Mouse (Mus musculus): ENCODE data around the gene Clptm1. TPM values are rescaled to one million over a fixed set of nuclear protein-coding genes. Genes with fewer than 3 reads are reported as not detected.

The Clptm1 gene
- 158 and 159 TPM in 2 replicates for polyA plus RNA-seq (2012; rRNA removed)

- DNase-seq = peak; percentile 97 to 99
- Histone ChIP-seq H3K27ac (ENCODE audit: insufficient read depth, low read length) (peak within 1 kb of the TSS; percentile 40; the same call in 1 of the 2 replicates), H3K4me1 (ENCODE audit: control insufficient read depth, insufficient read depth, low read length) (peaks cover 12% of the 10 kb centered on the region; the same call in 1 of the 2 replicates), H3K4me3 (replicated peaks; ENCODE audit: insufficient read depth, low read depth, low read length) (peak within 1 kb of the TSS; percentile 86), H3K27me3 (ENCODE audit: control insufficient read depth, insufficient read depth, low read length) (no peaks in the 10 kb centered on the region)
- 0 out of 2 replicates have a peak, but pooled peaks have one; percentile 10 for TF ChIP-seq CTCF (IDR thresholded peaks at IDR 0.05; ENCODE audit: borderline replicate concordance, insufficient read depth, low read depth, low read length)
- TF ChIP-seq POLR2A (IDR thresholded peaks at IDR 0.05; ENCODE audit: borderline replicate concordance, insufficient read depth, low read length) = peak; percentile 49
- WGBS = under 1% methylated on average over 63 of the region's 63 CpGs
Observed at GRCm38 (mm10) chr7:19664955-19665841, at the start of gene Clptm1. Clptm1 (minus strand) TSS chr7:19665033.

- Histone ChIP-seq H3K4me1 (ENCODE audit: control insufficient read depth, insufficient read depth, low read length) (peaks cover 8% of the 10 kb centered on the region), H3K27ac (ENCODE audit: insufficient read depth, low read length) (no peak overlapping the region), H3K4me3 (replicated peaks; ENCODE audit: insufficient read depth, low read depth, low read length) (no peak overlapping the region), H3K27me3 (ENCODE audit: control insufficient read depth, insufficient read depth, low read length) (no peaks in the 10 kb centered on the region)
- 86% methylated on average over 9 of the region's 9 CpGs for WGBS
- TF ChIP-seq CTCF (IDR thresholded peaks at IDR 0.05; ENCODE audit: borderline replicate concordance, insufficient read depth, low read depth, low read length) (no peak), POLR2A (IDR thresholded peaks at IDR 0.05; ENCODE audit: borderline replicate concordance, insufficient read depth, low read length) (no peak)
- peak in 1 of 2 experiments; percentile 21 for DNase-seq
Observed at GRCm38 (mm10) chr7:19713598-19713997, 48.8 kb upstream of the Clptm1 start.

GRCm38 (mm10) chr7:19713196-19713595 lies 48.4 kb upstream of the Clptm1 start:
- 40% methylated on average over 4 of the region's 4 CpGs for WGBS
- peaks cover 8% of the 10 kb centered on the region for H3K4me1 ChIP-seq (ENCODE audit: control insufficient read depth, insufficient read depth, low read length)
- DNase-seq = peak; percentile 44 to 48
- H3K27ac ChIP-seq (ENCODE audit: insufficient read depth, low read length) = no peak overlapping the region
- no peak overlapping the region for H3K4me3 ChIP-seq (replicated peaks; ENCODE audit: insufficient read depth, low read depth, low read length)
- TF ChIP-seq CTCF (IDR thresholded peaks at IDR 0.05; ENCODE audit: borderline replicate concordance, insufficient read depth, low read depth, low read length) = peak; percentile 54
- no peak for TF ChIP-seq POLR2A (IDR thresholded peaks at IDR 0.05; ENCODE audit: borderline replicate concordance, insufficient read depth, low read length)
- no peaks in the 10 kb centered on the region for H3K27me3 ChIP-seq (ENCODE audit: control insufficient read depth, insufficient read depth, low read length)

- H3K4me3 ChIP-seq (replicated peaks; ENCODE audit: insufficient read depth, low read depth, low read length) = no peak overlapping the region
- DNase-seq = peak in 1 of 2 experiments; percentile 27
- WGBS = 45% methylated on average over 4 of the region's 4 CpGs
- H3K4me1 ChIP-seq (ENCODE audit: control insufficient read depth, insufficient read depth, low read length) = peaks cover 8% of the 10 kb centered on the region
- no peaks in the 10 kb centered on the region for H3K27me3 ChIP-seq (ENCODE audit: control insufficient read depth, insufficient read depth, low read length)
- TF ChIP-seq POLR2A (IDR thresholded peaks at IDR 0.05; ENCODE audit: borderline replicate concordance, insufficient read depth, low read length) = no peak
- no peak; the same call in 1 of the 2 replicates for TF ChIP-seq CTCF (IDR thresholded peaks at IDR 0.05; ENCODE audit: borderline replicate concordance, insufficient read depth, low read depth, low read length)
- no peak overlapping the region for H3K27ac ChIP-seq (ENCODE audit: insufficient read depth, low read length)
Observed at GRCm38 (mm10) chr7:19712414-19712813, 47.6 kb upstream of the Clptm1 start.

- WGBS = 87% methylated on average over 10 of the region's 10 CpGs
- TF ChIP-seq POLR2A (IDR thresholded peaks at IDR 0.05; ENCODE audit: borderline replicate concordance, insufficient read depth, low read length) (no peak), CTCF (IDR thresholded peaks at IDR 0.05; ENCODE audit: borderline replicate concordance, insufficient read depth, low read depth, low read length) (no peak)
Observed at GRCm38 (mm10) chr7:19710650-19711049, 45.8 kb upstream of the Clptm1 start.

GRCm38 (mm10) chr7:19705271-19705670 lies 40.4 kb upstream of the Clptm1 start:
- no peaks in the 10 kb centered on the region for H3K27me3 ChIP-seq (ENCODE audit: control insufficient read depth, insufficient read depth, low read length)
- no peak overlapping the region for H3K4me3 ChIP-seq (replicated peaks; ENCODE audit: insufficient read depth, low read depth, low read length)
- no peak overlapping the region for H3K27ac ChIP-seq (ENCODE audit: insufficient read depth, low read length)
- no peaks in the 10 kb centered on the region for H3K4me1 ChIP-seq (ENCODE audit: control insufficient read depth, insufficient read depth, low read length)
- TF ChIP-seq CTCF (IDR thresholded peaks at IDR 0.05; ENCODE audit: borderline replicate concordance, insufficient read depth, low read depth, low read length) (no peak), POLR2A (IDR thresholded peaks at IDR 0.05; ENCODE audit: borderline replicate concordance, insufficient read depth, low read length) (no peak)
- no peak for DNase-seq
- 97% methylated on average over 7 of the region's 7 CpGs for WGBS

More at GRCm38 (mm10) chr7:19710650-19711049, 45.8 kb upstream of the Clptm1 start:
- Histone ChIP-seq H3K27ac (ENCODE audit: insufficient read depth, low read length) (no peak overlapping the region), H3K4me1 (ENCODE audit: control insufficient read depth, insufficient read depth, low read length) (peaks cover 8% of the 10 kb centered on the region), H3K4me3 (replicated peaks; ENCODE audit: insufficient read depth, low read depth, low read length) (no peak overlapping the region), H3K27me3 (ENCODE audit: control insufficient read depth, insufficient read depth, low read length) (no peaks in the 10 kb centered on the region)
- peak; percentile 9 to 14 for DNase-seq

- no peak overlapping the region for H3K27ac ChIP-seq (ENCODE audit: insufficient read depth, low read length)
- H3K27me3 ChIP-seq (ENCODE audit: control insufficient read depth, insufficient read depth, low read length) = no peaks in the 10 kb centered on the region
- WGBS = 96% methylated on average over 4 of the region's 4 CpGs
Observed at GRCm38 (mm10) chr7:19704475-19704874, 39.6 kb upstream of the Clptm1 start.

More at GRCm38 (mm10) chr7:19704475-19704874, 39.6 kb upstream of the Clptm1 start:
- no peak for DNase-seq
- no peak overlapping the region for H3K4me3 ChIP-seq (replicated peaks; ENCODE audit: insufficient read depth, low read depth, low read length)
- TF ChIP-seq CTCF (IDR thresholded peaks at IDR 0.05; ENCODE audit: borderline replicate concordance, insufficient read depth, low read depth, low read length) (no peak), POLR2A (IDR thresholded peaks at IDR 0.05; ENCODE audit: borderline replicate concordance, insufficient read depth, low read length) (no peak)
- no peaks in the 10 kb centered on the region for H3K4me1 ChIP-seq (ENCODE audit: control insufficient read depth, insufficient read depth, low read length)

Data from cerebellum, adult 2 months (tissue).